Mouse (Mus musculus) liver, postnatal 0 days (tissue): ENCODE results near the gene Cfap77. TPM values are rescaled to one million over a fixed set of nuclear protein-coding genes. Genes with fewer than 3 reads are reported as not detected.

Experiments
- ATAC-seq: fragments of 200-750 bp; cut with Nextera tagmentation; 2 replicates; pipeline ENCODE4 v1.8.0; 2017; ENCODE audit warnings: mild to moderate bottlenecking, moderate library complexity
- DNase-seq: peaks from one replicate; pipeline ENCODE4 v3.0.0-alpha.2; 2016
- H3K27ac ChIP-seq: fragments of 300-500 bp; sonication (generic); 2 replicates; pipeline ENCODE4 v1.5.1; 2014; ENCODE audit warnings: antibody characterized with exemption, moderate library complexity, mild to moderate bottlenecking, low read depth
- H3K27me3 ChIP-seq: fragments of 300-500 bp; sonication (generic); 2 replicates; pipeline ENCODE4 v1.6.1; 2014; ENCODE audit warnings: low read length, control low read depth, mixed read lengths; ENCODE audit not compliant: insufficient read depth
- H3K36me3 ChIP-seq: fragments of 300-500 bp; sonication (generic); replicated peaks from 2 replicates; pipeline ENCODE4 v1.6.1; 2014; ENCODE audit warnings: mild to moderate bottlenecking, control low read depth, low read length, moderate library complexity, mixed read lengths; ENCODE audit not compliant: insufficient read depth
- H3K4me1 ChIP-seq: fragments of 300-500 bp; sonication (generic); 2 replicates; pipeline ENCODE4 v1.6.1; 2014; ENCODE audit warnings: antibody characterized with exemption, mild to moderate bottlenecking, control low read depth; ENCODE audit not compliant: insufficient read depth
- H3K4me2 ChIP-seq: fragments of 300-500 bp; sonication (generic); 2 replicates; pipeline ENCODE4 v1.6.1; 2014; ENCODE audit warnings: low read depth, mild to moderate bottlenecking, low read length, moderate library complexity, mixed read lengths
- H3K4me3 ChIP-seq: fragments of 300-500 bp; sonication (generic); 2 replicates; pipeline ENCODE4 v1.5.1; 2014; ENCODE audit warnings: low read depth, low read length
- H3K9ac ChIP-seq: fragments of 300-500 bp; sonication (generic); replicated peaks from 2 replicates; pipeline ENCODE4 v1.6.1; 2014; ENCODE audit warnings: mild to moderate bottlenecking, moderate library complexity
- H3K9me3 ChIP-seq: fragments of 300-500 bp; sonication (generic); 2 replicates; pipeline ENCODE4 v1.6.1; 2016; ENCODE audit warnings: mild to moderate bottlenecking, control low read depth, low read length, mixed read lengths
- CTCF ChIP-seq: sonication (generic); IDR thresholded peaks from 2 replicates; pipeline ENCODE4 v1.5.1; 2016; ENCODE audit warnings: antibody characterized with exemption, low read depth
- EP300 ChIP-seq: IDR thresholded peaks from 2 replicates; pipeline ENCODE4 v1.6.1; 2016; ENCODE audit warnings: antibody characterized with exemption, low read depth, mild to moderate bottlenecking
- WGBS: fragments of 180-500 bp; shearing (Covaris S2); extraction: QIAGEN DNeasy Blood & Tissue Kit; methylation state at CpG from one replicate; pipeline ENCODE4 v1.1.7; 2014; ENCODE audit not compliant: insufficient replicate concordance; 5-methylcytosine and 5-hydroxymethylcytosine counted together
- polyA plus RNA-seq: library from polyadenylated mRNA; unstranded; fragments of >200 nt; fragmentation: Nextera tagmentation; extraction: Ambion mirVana; gene quantifications from 2 replicates; pipeline ENCODE4 v1.2.1, GENCODE M21; 2015

Gene Cfap77
- polyA plus RNA-seq, 1 experiment from 2014 or later, result 0.06 TPM

DNA sequence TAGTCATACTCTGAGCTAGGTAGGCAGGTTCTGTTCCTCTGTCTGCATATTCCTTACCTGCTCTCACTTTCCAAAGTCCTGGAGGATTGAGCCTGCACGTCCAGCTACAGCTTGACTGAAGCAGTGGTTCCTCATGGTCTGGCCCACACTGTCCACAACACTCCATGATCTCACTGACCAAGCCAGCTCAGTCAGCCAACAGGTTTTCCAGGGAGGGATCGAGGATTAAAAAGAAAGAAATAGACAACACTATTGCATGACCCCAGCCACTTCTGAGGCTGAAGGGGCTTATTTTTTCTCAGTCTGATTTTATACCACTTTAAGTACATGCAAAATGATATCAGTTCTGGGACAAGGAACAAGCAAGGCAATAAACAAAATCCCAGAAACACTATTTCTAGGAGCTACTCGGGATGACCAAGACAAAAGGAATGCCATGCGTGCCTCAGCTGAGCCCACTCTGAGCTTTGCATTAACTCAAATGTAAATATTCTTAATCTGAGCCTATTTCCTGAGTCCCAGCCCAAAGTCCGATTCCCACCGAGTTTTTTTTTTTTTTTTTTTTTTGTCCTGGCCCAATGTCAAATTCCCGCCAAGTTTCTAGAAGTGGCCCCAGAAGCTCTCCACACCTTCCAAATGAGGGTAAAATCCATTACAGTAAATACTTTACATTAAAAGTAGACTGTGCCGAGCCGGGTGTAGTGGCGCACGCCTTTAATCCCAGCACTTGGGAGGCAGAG lies 20.6 kb upstream of the Cfap77 start:
- no peak overlapping the region for H3K27ac ChIP-seq
- TF ChIP-seq CTCF (no peak), EP300 (no peak)
- H3K4me3 ChIP-seq, result no peak overlapping the region
- H3K4me1 ChIP-seq, result no peaks in the 10 kb centered on the region
- ATAC-seq (no peak), DNase-seq (no peak)
- 77% methylated on average over 11 of the region's 11 CpGs for WGBS
- no peak overlapping the region for H3K4me2 ChIP-seq
- H3K36me3 ChIP-seq, result peaks cover 68% of the 10 kb centered on the region
- no peaks in the 10 kb centered on the region for H3K9me3 ChIP-seq
- H3K27me3 ChIP-seq, result no peaks in the 10 kb centered on the region
- no peak overlapping the region for H3K9ac ChIP-seq

DNA sequence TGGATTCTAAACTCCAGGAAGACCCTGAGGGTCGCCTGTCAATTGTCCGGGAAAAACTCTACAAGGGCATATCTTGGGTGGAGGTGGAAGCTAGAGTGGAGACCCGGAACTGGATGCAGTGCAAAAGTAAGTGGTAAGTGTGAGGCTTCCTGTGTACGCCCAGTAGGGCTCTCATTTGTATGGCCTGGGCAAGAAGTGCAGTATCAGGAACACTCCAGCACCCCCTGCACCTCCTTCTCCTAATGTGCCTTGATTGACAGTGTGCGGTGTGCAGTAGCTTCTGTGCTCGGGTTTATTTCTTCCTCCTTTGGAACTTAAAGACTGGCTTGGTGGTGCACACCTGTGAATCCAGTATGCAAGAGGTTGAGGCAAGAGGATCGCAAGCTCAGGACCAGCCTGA lies 19.8 kb upstream of the Cfap77 start:
- Histone ChIP-seq H3K27me3 (no peaks in the 10 kb centered on the region), H3K4me2 (no peak overlapping the region), H3K36me3 (peaks cover 63% of the 10 kb centered on the region), H3K4me1 (no peaks in the 10 kb centered on the region), H3K4me3 (no peak overlapping the region), H3K9ac (no peak overlapping the region), H3K9me3 (no peaks in the 10 kb centered on the region), H3K27ac (no peak overlapping the region)
- no peak for DNase-seq
- ATAC-seq, result no peak
- TF ChIP-seq CTCF, result no peak
- TF ChIP-seq EP300, result no peak
- WGBS, result 83% methylated on average over 7 of the region's 7 CpGs

DNA sequence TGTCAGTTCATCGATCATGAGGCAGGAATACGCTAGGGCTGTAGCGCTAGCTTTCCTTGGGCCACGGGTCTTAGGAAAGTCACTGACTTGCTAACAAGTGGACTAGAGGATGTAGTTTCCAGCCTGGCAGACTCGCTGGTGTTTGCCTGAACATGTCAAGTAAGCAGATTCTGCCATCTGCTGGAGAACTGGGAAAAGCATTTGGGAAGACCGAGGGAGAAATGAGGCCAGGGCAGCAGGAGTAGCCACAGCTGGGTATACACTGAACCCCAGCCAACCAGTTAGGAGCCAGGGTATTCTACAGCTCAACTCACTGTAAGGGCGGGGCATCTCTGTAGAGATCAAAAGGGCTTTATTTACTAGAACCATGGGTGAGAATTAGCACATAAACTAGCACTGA lies 11.5 kb upstream of the Cfap77 start:
- TF ChIP-seq CTCF, result peak; percentile 62
- no peak for TF ChIP-seq EP300
- 71% methylated on average over 7 of the region's 7 CpGs for WGBS
- no peaks in the 10 kb centered on the region for H3K9me3 ChIP-seq

DNA sequence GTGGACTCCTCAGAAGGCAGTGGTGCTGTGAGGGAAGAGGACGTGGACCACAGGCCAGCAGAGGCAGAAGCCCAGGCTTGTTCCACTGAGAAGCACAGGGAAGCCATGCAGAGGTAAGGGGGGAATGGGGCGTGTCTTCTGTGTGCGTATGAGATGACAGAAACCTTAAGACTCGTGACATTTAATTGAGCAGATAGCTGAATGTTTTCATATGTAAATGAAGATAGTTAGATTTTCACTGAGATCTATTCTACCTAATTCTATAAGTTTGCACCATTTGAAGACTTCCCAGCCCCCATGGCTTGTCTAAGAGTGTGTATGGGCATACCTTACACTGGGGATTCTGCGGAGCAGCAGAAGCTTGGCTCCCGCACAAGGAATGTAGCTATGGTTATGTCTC lies 10.9 kb upstream of the Cfap77 start:
- no peak overlapping the region for H3K4me3 ChIP-seq
- 87% methylated on average over 6 of the region's 6 CpGs for WGBS
- no peak overlapping the region for H3K9ac ChIP-seq
- no peak overlapping the region for H3K4me2 ChIP-seq
- no peaks in the 10 kb centered on the region for H3K9me3 ChIP-seq
- no peaks in the 10 kb centered on the region for H3K27me3 ChIP-seq
- peaks cover 9% of the 10 kb centered on the region for H3K4me1 ChIP-seq
- H3K36me3 ChIP-seq, result peaks cover 26% of the 10 kb centered on the region
- TF ChIP-seq CTCF (no peak), EP300 (no peak)
- DNase-seq (no peak), ATAC-seq (no peak)
- H3K27ac ChIP-seq, result no peak overlapping the region

More for the DNA sequence above, 11.5 kb upstream of the Cfap77 start:
- H3K27ac ChIP-seq, result no peak overlapping the region
- no peak overlapping the region for H3K4me2 ChIP-seq
- H3K36me3 ChIP-seq, result peaks cover 32% of the 10 kb centered on the region
- peaks cover 3% of the 10 kb centered on the region for H3K4me1 ChIP-seq
- no peak overlapping the region for H3K9ac ChIP-seq
- no peak for ATAC-seq
- H3K27me3 ChIP-seq, result no peaks in the 10 kb centered on the region
- no peak overlapping the region for H3K4me3 ChIP-seq
- DNase-seq, result no peak

DNA sequence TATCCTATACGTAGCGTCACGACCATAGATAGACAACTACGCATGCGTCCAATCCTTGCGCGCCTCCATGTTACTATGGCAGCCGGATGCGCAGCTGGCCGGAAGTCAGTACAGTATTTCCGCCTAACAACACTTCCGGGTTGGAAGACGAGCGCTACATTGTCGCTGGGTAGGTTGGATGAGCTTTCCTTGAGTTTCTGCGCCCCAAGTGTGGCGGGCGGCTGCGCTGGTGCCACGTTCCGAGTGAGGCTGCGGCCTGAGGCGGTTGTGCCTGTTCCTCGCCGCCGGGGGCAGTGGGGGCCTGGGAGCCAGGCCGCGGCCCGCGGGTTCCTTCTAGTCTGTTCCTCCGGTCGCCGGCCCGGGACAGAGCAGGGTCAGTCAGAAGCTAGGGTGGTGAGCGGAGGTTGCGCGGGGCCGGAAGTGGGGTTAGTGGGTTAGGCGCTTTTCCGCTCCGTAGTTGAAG lies 5.3 kb upstream of the Cfap77 start, which contains the start of gene Ttf1:
Gene Ttf1 (plus strand): TSS at position 128 of the 463 bp plus-strand sequence.
- TF ChIP-seq CTCF, result peak; percentile 16; the same call in 1 of the 2 replicates
- no peak for TF ChIP-seq EP300
- H3K9ac ChIP-seq, result peak within 1 kb of the TSS; percentile 85
- peak within 1 kb of the TSS; percentile 94 for H3K4me3 ChIP-seq
- peak within 1 kb of the TSS; percentile 83 for H3K4me2 ChIP-seq
- peak within 1 kb of the TSS; percentile 99 for H3K27ac ChIP-seq
- peaks cover 14% of the 10 kb centered on the region for H3K4me1 ChIP-seq
- WGBS, result under 1% methylated on average over 41 of the region's 41 CpGs
- H3K9me3 ChIP-seq, result no peaks in the 10 kb centered on the region
- peak; percentile 98 for ATAC-seq
- 0 out of 2 replicates have a peak, but pooled peaks cover 3% of the 10 kb centered on the region for H3K27me3 ChIP-seq
- DNase-seq, result peak; percentile 91
- peaks cover under 1% of the 10 kb centered on the region; the same call in 1 of the 2 replicates for H3K36me3 ChIP-seq

DNA sequence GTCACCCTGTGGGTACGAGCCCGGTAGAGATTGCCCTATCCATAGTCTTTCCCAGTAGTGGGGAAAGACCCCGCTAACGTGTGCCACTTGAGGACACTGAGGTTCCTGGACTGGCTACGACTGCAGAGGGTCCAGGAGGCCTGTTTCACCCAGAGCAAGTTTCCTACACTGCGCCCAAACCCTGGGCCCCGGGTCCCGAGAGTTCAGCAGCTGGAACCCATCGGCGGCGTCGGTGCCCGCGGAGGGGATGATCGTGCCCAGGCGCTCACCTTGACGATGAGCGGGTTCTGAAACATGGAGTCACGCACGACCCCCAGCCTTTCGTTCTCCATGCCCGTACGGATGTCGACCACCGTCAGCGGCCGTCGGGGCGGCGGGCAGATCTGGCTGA lies 326 bp downstream of the Cfap77 start:
- ATAC-seq (peak; percentile 34), DNase-seq (peak; percentile 20)
- Histone ChIP-seq H3K9ac (peak overlapping the region; percentile 54; the same call in 1 of the 2 replicates), H3K36me3 (no peaks in the 10 kb centered on the region), H3K4me2 (peak overlapping the region; percentile 94), H3K4me3 (peak overlapping the region; percentile 56), H3K27ac (no peak overlapping the region), H3K4me1 (peaks cover 11% of the 10 kb centered on the region), H3K27me3 (peaks cover 10% of the 10 kb centered on the region; the same call in 1 of the 2 replicates), H3K9me3 (no peaks in the 10 kb centered on the region)
- TF ChIP-seq EP300 (no peak), CTCF (no peak)
- 2% methylated on average over 30 of the region's 30 CpGs for WGBS
